Comparison of ENCODE assay signal across 8 mouse cellular contexts in the genomic region with DNA sequence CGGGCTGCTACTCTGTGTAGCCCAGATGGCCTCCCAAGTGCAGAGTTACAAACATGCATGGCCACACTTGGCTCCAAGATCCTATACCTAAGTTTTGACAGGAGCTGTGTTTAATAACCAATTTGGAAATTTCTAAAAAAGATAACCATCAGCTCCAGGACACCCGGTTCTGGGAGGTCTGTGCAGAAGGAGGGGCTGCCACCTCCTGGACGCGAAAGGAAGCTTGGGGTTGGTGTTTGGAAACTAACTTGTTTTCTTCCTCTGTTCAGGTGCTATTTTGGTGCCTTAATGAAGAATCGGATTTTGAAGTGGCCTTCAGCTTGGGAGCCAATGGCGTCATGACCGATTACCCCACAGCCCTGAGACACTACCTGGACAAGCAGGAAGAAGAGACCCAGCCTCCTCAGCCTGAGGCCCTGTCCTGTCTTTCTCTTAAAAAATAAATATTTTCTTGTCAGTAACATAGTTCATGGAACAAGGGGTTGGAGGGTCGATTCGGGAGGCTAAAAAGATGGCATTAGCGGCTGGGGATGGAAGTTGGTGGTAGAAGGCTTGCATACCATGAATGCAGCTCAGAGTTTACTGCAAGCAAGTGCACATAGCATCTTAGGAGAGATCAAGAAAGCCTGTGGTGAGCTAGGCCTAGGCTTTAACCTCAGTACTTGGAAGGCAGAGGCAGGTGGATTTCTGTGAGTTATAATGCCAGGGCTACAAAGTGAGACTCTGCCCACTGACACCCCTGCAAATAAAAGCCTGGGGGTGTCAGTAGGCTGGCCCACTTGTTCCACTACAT. TPM values are rescaled to one million over a fixed set of nuclear protein-coding genes. Genes with fewer than 3 reads are reported as not detected.
DNase-seq lines count a peak whose midpoint lies in the region; ATAC-seq and TF ChIP-seq lines count a peak whose summit lies in the region.

No protein-coding gene starts in this region.

- TF ChIP-seq CTCF in left cerebral cortex, adult 2 months (IDR thresholded peaks at IDR 0.05), result peak; percentile 56

- no peak for ATAC-seq in CD4-positive, CD25-positive, alpha-beta regulatory T cell, adult 4 months
- ATAC-seq in hindbrain, embryonic 16.5 days, result no peak

- no peak overlapping the region; the same call in 1 of the 2 replicates for H3K4me2 ChIP-seq in hindbrain, embryonic 16.5 days (ENCODE audit: low read length)

- intact Hi-C loops in left cerebral cortex, adult 2 months (cut with DNase I), result loop anchor here (5.0 kb wide), 2 partner anchors 73 to 123 kb away; no protein-coding TSS in a partner anchor
- intact Hi-C loops in gastrocnemius, postnatal 36 days (cut with DNase I), result no loop called here

- no peaks in the 10 kb centered on the region for H3K9me3 ChIP-seq in hindbrain, embryonic 16.5 days (ENCODE audit: control insufficient read depth, low read length)

- 0 out of 2 replicates have a peak overlapping the region, but pooled peaks have one; percentile 4 for H3K27ac ChIP-seq in left cerebral cortex, adult 2 months
- H3K27ac ChIP-seq in hindbrain, embryonic 16.5 days (ENCODE audit: low read depth, low read length), result no peak overlapping the region

- peaks cover 4% of the 10 kb centered on the region for H3K36me3 ChIP-seq in hindbrain, embryonic 16.5 days (ENCODE audit: control insufficient read depth, insufficient read depth, low read length)

- peaks cover 26% of the 10 kb centered on the region for H3K4me1 ChIP-seq in hindbrain, embryonic 16.5 days (ENCODE audit: control insufficient read depth, insufficient read depth, low read depth, low read length)

- peak overlapping the region; percentile 90; the same call in 1 of the 2 replicates for H3K9ac ChIP-seq in hindbrain, embryonic 16.5 days (ENCODE audit: low read depth, low read length)

- H3K27me3 ChIP-seq in hindbrain, embryonic 16.5 days (replicated peaks; ENCODE audit: control insufficient read depth, insufficient read depth, low read length), result no peaks in the 10 kb centered on the region

- 86% methylated on average over 10 of the region's 10 CpGs for WGBS in hindbrain, embryonic 16.5 days

- DNase-seq in CD4-positive, CD25-positive, alpha-beta regulatory T cell, adult 2 months (ENCODE audit: low read depth, low spot score), result peak; percentile 48
- no peak for DNase-seq in left cerebral cortex, adult 2 months (ENCODE audit: extremely low spot score in 1 of 2, low spot score in 2 of 2)
- DNase-seq in left cerebral cortex, adult 8-10 months (ENCODE audit: low spot score in 2 of 2), result no peak
- DNase-seq in naive thymus-derived CD4-positive, alpha-beta T cell, adult 2 months (ENCODE audit: low read depth), result peak; percentile 48
- no peak for DNase-seq in gastrocnemius, postnatal 36 days
- DNase-seq in layer of hippocampus, adult 8-10 months (ENCODE audit: low spot score in 2 of 2), result no peak

- no peak overlapping the region for H3K4me3 ChIP-seq in left cerebral cortex, adult 2 months
- no peak overlapping the region for H3K4me3 ChIP-seq in hindbrain, embryonic 16.5 days (ENCODE audit: low read length)

RNA-seq across cellular contexts. Expression of gene Ypel3, which starts 1.4 kb away (rescaled TPM):
- polyA plus RNA-seq in CD4-positive, CD25-positive, alpha-beta regulatory T cell, adult 4 months (2017; shearing (Covaris generic)), result 10 to 100 TPM; 58.4 to 83.8 TPM
- total RNA-seq in left cerebral cortex, adult 2 months (2021), result 100 to 1,000 TPM; 312 to 323 TPM
- 100 to 1,000 TPM; 256 to 289 (median 278) TPM for total RNA-seq in left cerebral cortex, adult 8-10 months (2022)
- 187 and 200 TPM in 2 replicates for polyA plus RNA-seq in hindbrain, embryonic 16.5 days (2015; fragmentation: Nextera tagmentation; extraction: Ambion mirVana)
- 10 to 100 TPM; 77.7 to 97.4 TPM for total RNA-seq in gastrocnemius, postnatal 36 days (2021)
- 100 to 1,000 TPM; 236 to 283 (median 255) TPM for total RNA-seq in layer of hippocampus, adult 8-10 months (2022)

RNA-seq across cellular contexts. Expression of gene Tbx6, which starts 5.9 kb away (rescaled TPM):
- 1 to 10 TPM; 5.9 to 7.5 TPM for polyA plus RNA-seq in CD4-positive, CD25-positive, alpha-beta regulatory T cell, adult 4 months (2017; shearing (Covaris generic))
- 1 to 10 TPM; 1.1 to 1.2 TPM for total RNA-seq in left cerebral cortex, adult 2 months (2021)
- total RNA-seq in left cerebral cortex, adult 8-10 months (2022), result under 1 TPM; 0.63 to 1.00 (median 0.84) TPM
- polyA plus RNA-seq in hindbrain, embryonic 16.5 days (2015; fragmentation: Nextera tagmentation; extraction: Ambion mirVana), result 0.29 and 0.55 TPM in 2 replicates
- total RNA-seq in gastrocnemius, postnatal 36 days (2021), result under 1 TPM; 0.28 to 0.30 TPM
- 1 to 10 TPM in 3 of 4 experiments, under 1 TPM in 1; 0.43 to 1.5 (median 1.2) TPM for total RNA-seq in layer of hippocampus, adult 8-10 months (2022)

RNA-seq across cellular contexts. Expression of gene Gdpd3, which starts 9.2 kb away (rescaled TPM):
- polyA plus RNA-seq in CD4-positive, CD25-positive, alpha-beta regulatory T cell, adult 4 months (2017; shearing (Covaris generic)), result 10 to 100 TPM; 13.9 to 17.4 TPM
- total RNA-seq in left cerebral cortex, adult 2 months (2021), result 1 to 10 TPM; 2.4 to 3.4 TPM
- total RNA-seq in left cerebral cortex, adult 8-10 months (2022), result 1 to 10 TPM; 1.4 to 3.3 (median 2.3) TPM
- polyA plus RNA-seq in hindbrain, embryonic 16.5 days (2015; fragmentation: Nextera tagmentation; extraction: Ambion mirVana), result 1.4 and 1.5 TPM in 2 replicates
- 1 to 10 TPM in 1 of 2 experiments, under 1 TPM in 1; 0.99 to 1.8 TPM for total RNA-seq in gastrocnemius, postnatal 36 days (2021)
- total RNA-seq in layer of hippocampus, adult 8-10 months (2022), result 1 to 10 TPM; 4.4 to 7.9 (median 5.0) TPM

RNA-seq across cellular contexts. Expression of gene Mapk3, which starts 16.0 kb away (rescaled TPM):
- polyA plus RNA-seq in CD4-positive, CD25-positive, alpha-beta regulatory T cell, adult 4 months (2017; shearing (Covaris generic)), result 10 to 100 TPM; 16.9 to 17.8 TPM
- total RNA-seq in left cerebral cortex, adult 2 months (2021), result 100 to 1,000 TPM; 155 to 166 TPM
- 100 to 1,000 TPM; 183 to 207 (median 190) TPM for total RNA-seq in left cerebral cortex, adult 8-10 months (2022)
- 114 and 119 TPM in 2 replicates for polyA plus RNA-seq in hindbrain, embryonic 16.5 days (2015; fragmentation: Nextera tagmentation; extraction: Ambion mirVana)
- 10 to 100 TPM; 15.7 to 21.9 TPM for total RNA-seq in gastrocnemius, postnatal 36 days (2021)
- 100 to 1,000 TPM; 165 to 197 (median 178) TPM for total RNA-seq in layer of hippocampus, adult 8-10 months (2022)

RNA-seq across cellular contexts. Expression of gene Ppp4c, which starts 16.9 kb away (rescaled TPM):
- polyA plus RNA-seq in CD4-positive, CD25-positive, alpha-beta regulatory T cell, adult 4 months (2017; shearing (Covaris generic)), result 100 to 1,000 TPM; 139 to 140 TPM
- 10 to 100 TPM; 50.4 TPM for total RNA-seq in left cerebral cortex, adult 2 months (2021)
- total RNA-seq in left cerebral cortex, adult 8-10 months (2022), result 10 to 100 TPM; 48.2 to 56.0 (median 51.2) TPM
- 157 and 165 TPM in 2 replicates for polyA plus RNA-seq in hindbrain, embryonic 16.5 days (2015; fragmentation: Nextera tagmentation; extraction: Ambion mirVana)
- total RNA-seq in gastrocnemius, postnatal 36 days (2021), result 10 to 100 TPM; 21.6 to 22.4 TPM
- total RNA-seq in layer of hippocampus, adult 8-10 months (2022), result 10 to 100 TPM; 49.5 to 55.7 (median 51.9) TPM

Comparison
In these comparisons a context has a peak if more than half of its experiments do, and no peak if none do; other contexts are left out.
1. DNase-seq: peak in CD4-positive, CD25-positive, alpha-beta regulatory T cell, adult 2 months (single experiment) and naive thymus-derived CD4-positive, alpha-beta T cell, adult 2 months (single experiment); none in left cerebral cortex, adult 2 months (0 of 2), left cerebral cortex, adult 8-10 months (0 of 2), gastrocnemius, postnatal 36 days (0 of 2) and layer of hippocampus, adult 8-10 months (0 of 2).